Mouse (Mus musculus): ENCODE data around the gene Dus2.

Dus2 gene

GRCm38 (mm10) chr8:106075161-106075862, 84.2 kb downstream of the Dus2 start:
- DNase-seq (ENCODE audit: low read depth, low spot score) = no peak

- no peak for DNase-seq (ENCODE audit: low read depth, low spot score)
Observed at GRCm38 (mm10) chr8:106075863-106076174, 84.7 kb downstream of the Dus2 start.

GRCm38 (mm10) chr8:106076612-106077011, 85.5 kb downstream of the Dus2 start:
- peak; percentile 8 for DNase-seq (ENCODE audit: low read depth, low spot score)

GRCm38 (mm10) chr8:106077452-106078067, 86.4 kb downstream of the Dus2 start:
- no peak for DNase-seq (ENCODE audit: low read depth, low spot score)

GRCm38 (mm10) chr8:106102321-106102720, 111.2 kb downstream of the Dus2 start:
- DNase-seq (ENCODE audit: low read depth, low spot score) = no peak
